Mouse (Mus musculus) limb, embryonic 11.5 days (tissue): ENCODE measurements around the gene Top2a. TPM values are rescaled to one million over a fixed set of nuclear protein-coding genes. Genes with fewer than 3 reads are reported as not detected.
A peak's percentile ranks its signal among the peaks of the same experiment; 100 is the strongest.

Experiments used
- ATAC-seq: fragments of 200-750 bp; cut with Nextera tagmentation; 2 replicates; pipeline ENCODE4 v1.8.0; 2017; ENCODE audit warnings: low read depth; ENCODE audit not compliant: insufficient number of reproducible peaks, low FRiP score, low TSS enrichment
- DNase-seq: peaks from one replicate; pipeline ENCODE4 v3.0.0-alpha.2; 2015; ENCODE audit warnings: low spot score
- H3K27ac ChIP-seq: fragments of 300-500 bp; sonication (generic); replicated peaks from 2 replicates; pipeline ENCODE4 v1.5.1; 2014; ENCODE audit warnings: low read depth, mild to moderate bottlenecking, low read length
- H3K27me3 ChIP-seq: fragments of 300-500 bp; sonication (generic); 2 replicates; pipeline ENCODE4 v1.6.1; 2014; ENCODE audit warnings: mild to moderate bottlenecking, low read length, mixed read lengths; ENCODE audit not compliant: control insufficient read depth, insufficient read depth
- H3K36me3 ChIP-seq: fragments of 300-500 bp; sonication (generic); 2 replicates; pipeline ENCODE4 v1.6.1; 2014; ENCODE audit warnings: mild to moderate bottlenecking, low read length, moderate library complexity, mixed read lengths; ENCODE audit not compliant: control insufficient read depth, insufficient read depth
- H3K4me1 ChIP-seq: fragments of 300-500 bp; sonication (generic); 2 replicates; pipeline ENCODE4 v1.6.1; 2014; ENCODE audit warnings: low read length, mixed read lengths; ENCODE audit not compliant: control insufficient read depth, insufficient read depth
- H3K4me2 ChIP-seq: fragments of 300-500 bp; sonication (generic); 2 replicates; pipeline ENCODE4 v1.6.1; 2014; ENCODE audit warnings: low read depth, mild to moderate bottlenecking, moderate library complexity; ENCODE audit not compliant: severe bottlenecking
- H3K4me3 ChIP-seq: fragments of 300-500 bp; sonication (generic); 2 replicates; pipeline ENCODE4 v1.5.1; 2014; ENCODE audit warnings: low read depth, low read length
- H3K9ac ChIP-seq: fragments of 300-500 bp; sonication (generic); 2 replicates; pipeline ENCODE4 v1.6.1; 2014; ENCODE audit warnings: mild to moderate bottlenecking, low read length
- H3K9me3 ChIP-seq: fragments of 300-500 bp; sonication (generic); 2 replicates; pipeline ENCODE4 v1.6.1; 2016; ENCODE audit warnings: low read length; ENCODE audit not compliant: control insufficient read depth
- WGBS: fragments of 180-500 bp; shearing (Covaris S2); extraction: QIAGEN DNeasy Blood & Tissue Kit; methylation state at CpG from one replicate; pipeline ENCODE4 v1.1.7; 2014; 5-methylcytosine and 5-hydroxymethylcytosine counted together
- polyA plus RNA-seq: library from polyadenylated mRNA; unstranded; fragments of >200 nt; fragmentation: Nextera tagmentation; extraction: Ambion mirVana; gene quantifications from 2 replicates; pipeline ENCODE4 v1.2.1, GENCODE M21; 2014

Gene Top2a
- polyA plus RNA-seq, 1 experiment from 2014 or later, result 422 TPM

DNA sequence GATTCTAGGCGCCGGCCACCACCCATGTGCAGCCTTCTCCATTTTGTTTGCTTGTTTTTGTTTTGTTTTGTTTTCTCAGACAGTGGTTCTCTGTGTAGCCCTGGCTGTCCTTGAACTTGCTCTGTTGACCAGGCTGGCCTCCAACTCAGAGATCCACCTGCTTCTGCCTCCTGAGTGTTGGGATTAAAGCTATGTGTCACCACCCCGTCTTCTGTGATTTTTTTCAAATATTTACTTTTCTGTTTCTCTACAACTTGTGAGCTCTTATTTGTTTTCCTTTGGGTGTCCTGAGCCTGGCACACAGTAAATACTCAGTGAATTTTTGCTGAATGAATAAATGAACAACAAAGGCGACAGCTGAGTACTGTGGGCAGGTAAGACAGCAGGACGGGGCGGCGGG lies 38.7 kb upstream of the Top2a start:
- no peak for ATAC-seq
- Histone ChIP-seq H3K4me1 (peaks cover 25% of the 10 kb centered on the region), H3K27ac (no peak overlapping the region; the same call in 1 of the 2 replicates), H3K27me3 (no peaks in the 10 kb centered on the region), H3K9me3 (no peaks in the 10 kb centered on the region), H3K36me3 (no peaks in the 10 kb centered on the region), H3K4me2 (no peak overlapping the region), H3K9ac (no peak overlapping the region), H3K4me3 (no peak overlapping the region)
- WGBS, result 85% methylated on average over 7 of the region's 7 CpGs
- DNase-seq, result no peak

DNA sequence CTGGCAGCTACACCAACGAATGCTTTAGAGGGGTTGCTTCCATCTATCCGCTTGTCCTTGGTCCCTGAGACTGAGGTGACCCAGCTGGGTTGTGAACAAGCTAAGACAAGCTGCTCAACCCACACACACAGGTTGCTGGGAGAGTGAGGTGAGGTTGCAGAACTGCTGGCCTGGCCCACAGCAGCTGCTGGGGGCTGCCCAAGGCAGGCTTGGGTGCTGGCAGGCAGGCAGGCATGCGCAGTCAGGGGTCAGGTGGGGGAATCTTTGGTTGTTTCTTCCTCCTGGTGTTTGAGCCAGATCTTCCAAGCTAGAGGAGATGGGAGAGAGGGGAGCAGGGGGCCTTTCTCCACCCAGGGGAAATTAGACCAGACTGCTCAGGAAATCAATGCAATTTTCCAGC lies 36.4 kb upstream of the Top2a start:
- Histone ChIP-seq H3K4me1 (peaks cover 30% of the 10 kb centered on the region), H3K9me3 (no peaks in the 10 kb centered on the region)

DNA sequence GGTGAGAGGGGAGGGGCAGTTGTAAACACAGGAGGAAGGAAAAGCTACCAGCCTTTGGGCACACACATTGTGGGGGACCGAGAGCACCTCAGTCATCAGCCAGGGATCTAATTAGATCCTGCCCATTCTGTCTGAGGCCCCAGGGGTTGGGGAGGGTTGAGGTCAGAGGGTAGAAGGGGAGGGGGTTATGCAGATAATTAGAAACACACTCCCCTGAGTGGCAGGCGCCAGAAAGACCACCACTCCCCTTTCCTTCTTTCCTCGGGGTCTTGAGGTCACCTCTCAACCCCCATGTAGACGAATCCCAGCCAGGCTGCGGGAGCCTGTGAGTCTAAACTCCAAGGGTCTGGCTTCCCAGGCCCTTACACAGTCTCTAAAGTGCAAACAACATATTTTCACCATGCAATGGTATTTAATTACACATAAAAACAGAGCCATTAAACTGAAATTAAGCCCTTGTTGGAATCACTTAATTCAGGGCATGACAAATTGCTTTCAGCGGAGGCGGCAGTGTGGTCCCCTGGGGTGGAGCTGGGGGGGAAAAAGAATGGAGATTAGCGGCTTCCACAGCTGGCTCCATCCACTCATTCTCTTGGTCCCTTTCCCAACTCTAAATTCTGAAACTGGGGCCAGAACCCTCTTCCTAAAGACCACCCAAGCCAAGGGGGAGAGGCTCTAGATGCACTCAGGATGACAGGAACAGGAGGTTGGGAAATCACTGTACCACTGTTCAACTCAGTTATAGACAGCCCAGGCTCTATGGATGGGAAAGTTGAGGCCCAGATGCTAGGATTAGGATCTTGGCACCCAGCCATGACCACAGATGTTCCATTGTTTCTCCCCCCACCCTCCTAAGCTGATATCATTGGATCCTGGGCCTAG lies 31.8 kb upstream of the Top2a start:
- H3K9ac ChIP-seq, result no peak overlapping the region
- H3K27me3 ChIP-seq, result no peaks in the 10 kb centered on the region
- no peaks in the 10 kb centered on the region for H3K9me3 ChIP-seq
- peak overlapping the region; percentile 76 for H3K27ac ChIP-seq
- no peak overlapping the region for H3K4me2 ChIP-seq
- peaks cover 22% of the 10 kb centered on the region for H3K4me1 ChIP-seq
- H3K4me3 ChIP-seq, result no peak overlapping the region
- peaks cover 12% of the 10 kb centered on the region for H3K36me3 ChIP-seq
- 4% methylated on average over 8 of the region's 8 CpGs for WGBS
- ATAC-seq, result peak; percentile 87
- DNase-seq, result peak; percentile 86

More for the DNA sequence above, 36.4 kb upstream of the Top2a start:
- H3K27ac ChIP-seq, result peak overlapping the region; percentile 58; the same call in 1 of the 2 replicates
- H3K4me2 ChIP-seq, result no peak overlapping the region
- H3K36me3 ChIP-seq, result no peaks in the 10 kb centered on the region
- 87% methylated on average over 3 of the region's 3 CpGs for WGBS
- ATAC-seq (no peak), DNase-seq (no peak)
- no peak overlapping the region for H3K9ac ChIP-seq
- no peaks in the 10 kb centered on the region for H3K27me3 ChIP-seq
- no peak overlapping the region for H3K4me3 ChIP-seq

DNA sequence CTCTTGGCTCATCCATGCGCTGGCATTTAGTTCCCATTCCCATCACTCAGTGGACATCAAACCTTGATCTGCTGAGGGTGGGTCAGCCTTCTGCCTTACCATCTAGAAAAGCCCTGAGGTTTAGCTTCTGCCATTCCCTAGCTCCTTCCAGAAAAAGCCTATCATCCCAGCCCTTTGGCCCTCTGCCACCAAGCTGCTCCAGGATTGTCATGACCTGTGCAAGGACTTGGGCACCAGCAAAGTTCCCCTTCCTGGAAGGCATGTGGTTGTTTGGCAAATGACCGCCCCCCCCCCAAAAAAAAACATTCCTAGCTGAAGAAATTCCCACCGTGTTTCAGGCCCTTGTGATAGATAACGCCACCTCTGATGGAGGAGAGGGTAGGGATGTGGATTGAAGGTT lies 31.2 kb upstream of the Top2a start:
- DNase-seq (no peak), ATAC-seq (0 out of 2 replicates have a peak, but pooled peaks have one; percentile 2)
- H3K27me3 ChIP-seq, result no peaks in the 10 kb centered on the region
- H3K36me3 ChIP-seq, result peaks cover 12% of the 10 kb centered on the region
- no peak overlapping the region for H3K9ac ChIP-seq
- peak overlapping the region; percentile 76 for H3K27ac ChIP-seq
- no peaks in the 10 kb centered on the region for H3K9me3 ChIP-seq
- H3K4me2 ChIP-seq, result no peak overlapping the region
- no peak overlapping the region for H3K4me3 ChIP-seq
- peaks cover 18% of the 10 kb centered on the region for H3K4me1 ChIP-seq
- 22% methylated on average over 4 of the region's 4 CpGs for WGBS

DNA sequence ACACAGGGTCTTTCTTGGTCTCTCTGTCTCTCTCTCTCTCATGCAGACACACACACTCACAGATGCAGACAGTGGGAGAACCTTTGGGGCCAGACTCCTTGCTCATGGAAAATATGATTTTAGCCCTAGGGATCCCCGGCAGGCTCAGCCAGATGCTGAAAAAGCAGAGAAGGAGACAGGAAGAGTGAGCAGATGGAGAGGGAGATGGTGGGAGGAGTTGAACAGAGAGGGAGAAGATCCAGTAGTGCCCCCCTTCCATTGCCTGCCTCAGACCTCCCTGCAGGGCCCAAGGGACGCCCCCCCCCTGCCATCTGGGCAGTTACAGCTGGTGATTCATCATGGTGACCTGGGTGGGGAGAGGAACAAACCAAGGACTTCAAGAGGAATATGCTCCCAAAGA lies 23.7 kb upstream of the Top2a start:
- H3K4me1 ChIP-seq, result peaks cover 45% of the 10 kb centered on the region
- WGBS, result 50% methylated on average over 2 of the region's 2 CpGs
- DNase-seq, result no peak

DNA sequence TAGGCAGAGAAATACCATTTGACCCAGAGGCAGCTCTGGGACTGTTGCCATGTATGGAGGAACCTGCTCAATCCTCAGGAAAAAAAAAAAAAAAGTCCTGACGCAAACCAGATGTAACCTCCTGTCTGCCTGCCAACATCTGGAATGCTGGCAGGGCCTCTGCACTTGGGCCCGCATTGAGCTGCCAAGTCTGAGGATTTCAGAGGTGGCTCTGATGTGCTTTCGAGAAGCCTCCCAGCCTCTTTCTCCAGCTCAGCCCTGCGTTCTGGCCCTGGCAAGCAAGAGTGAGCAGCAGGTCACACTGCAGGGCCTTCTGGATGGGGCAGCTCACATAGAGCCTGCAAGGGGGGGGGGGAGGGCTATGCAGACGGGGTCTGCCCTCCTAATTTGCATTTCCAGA lies 23.1 kb upstream of the Top2a start:
- Histone ChIP-seq H3K27ac (peak overlapping the region; percentile 81), H3K36me3 (peaks cover 30% of the 10 kb centered on the region), H3K9me3 (no peaks in the 10 kb centered on the region), H3K9ac (peak overlapping the region; percentile 12; the same call in 1 of the 2 replicates), H3K27me3 (no peaks in the 10 kb centered on the region), H3K4me1 (peaks cover 48% of the 10 kb centered on the region), H3K4me3 (no peak overlapping the region), H3K4me2 (peak overlapping the region; percentile 50; the same call in 1 of the 2 replicates)
- 18% methylated on average over 5 of the region's 5 CpGs for WGBS
- 0 out of 2 replicates have a peak, but pooled peaks have one; percentile 22 for ATAC-seq
- DNase-seq, result peak; percentile 62

More for the DNA sequence above, 23.7 kb upstream of the Top2a start:
- Histone ChIP-seq H3K27me3 (no peaks in the 10 kb centered on the region), H3K36me3 (peaks cover 31% of the 10 kb centered on the region), H3K9ac (peak overlapping the region; percentile 12; the same call in 1 of the 2 replicates), H3K4me3 (no peak overlapping the region), H3K27ac (peak overlapping the region; percentile 81), H3K4me2 (peak overlapping the region; percentile 50; the same call in 1 of the 2 replicates), H3K9me3 (no peaks in the 10 kb centered on the region)
- 0 out of 2 replicates have a peak, but pooled peaks have one; percentile 8 for ATAC-seq

DNA sequence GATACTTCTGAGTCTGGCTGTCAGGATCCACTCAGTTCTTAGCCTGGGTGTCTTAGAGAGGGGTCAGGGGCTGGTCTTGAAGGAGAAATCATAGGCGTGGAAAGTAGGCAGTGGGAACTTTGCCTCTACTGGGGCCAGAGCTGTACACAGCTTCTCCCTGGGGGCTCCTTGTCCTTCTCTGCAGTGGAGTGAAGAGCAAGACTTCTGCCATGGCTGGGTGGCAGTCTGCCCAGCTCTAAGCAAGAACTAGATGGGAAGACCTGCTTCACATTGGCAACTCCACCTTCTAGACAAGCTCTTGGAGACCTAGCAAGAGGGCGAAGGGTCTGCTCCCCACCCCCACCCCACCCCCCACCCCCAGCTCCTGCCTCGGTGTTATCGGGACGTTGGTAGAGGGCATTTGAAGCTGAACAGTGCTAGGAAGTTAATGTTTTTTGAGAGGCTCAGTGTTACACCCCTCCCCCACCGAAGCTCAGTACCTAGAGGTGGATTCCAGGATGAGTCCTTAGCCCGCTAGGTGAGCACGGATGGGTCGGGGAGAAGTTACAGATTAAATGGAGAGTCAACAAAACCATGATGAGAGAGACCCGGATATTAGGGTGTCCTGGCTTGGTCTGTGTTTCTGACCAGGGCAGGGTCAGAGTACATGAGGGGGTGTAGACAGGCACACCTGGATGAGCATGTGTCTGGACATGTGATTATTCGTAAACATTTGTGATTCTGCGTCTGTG lies 21.3 kb upstream of the Top2a start:
- peak overlapping the region; percentile 50 for H3K4me2 ChIP-seq
- H3K9ac ChIP-seq, result no peak overlapping the region
- H3K4me3 ChIP-seq, result peak overlapping the region; percentile 29
- ATAC-seq (no peak), DNase-seq (no peak)
- H3K27me3 ChIP-seq, result no peaks in the 10 kb centered on the region
- H3K4me1 ChIP-seq, result peaks cover 51% of the 10 kb centered on the region
- WGBS, result 71% methylated on average over 12 of the region's 12 CpGs
- no peaks in the 10 kb centered on the region for H3K9me3 ChIP-seq
- 0 out of 2 replicates have a peak overlapping the region, but pooled peaks have one; percentile 0 for H3K27ac ChIP-seq
- peaks cover 20% of the 10 kb centered on the region for H3K36me3 ChIP-seq

DNA sequence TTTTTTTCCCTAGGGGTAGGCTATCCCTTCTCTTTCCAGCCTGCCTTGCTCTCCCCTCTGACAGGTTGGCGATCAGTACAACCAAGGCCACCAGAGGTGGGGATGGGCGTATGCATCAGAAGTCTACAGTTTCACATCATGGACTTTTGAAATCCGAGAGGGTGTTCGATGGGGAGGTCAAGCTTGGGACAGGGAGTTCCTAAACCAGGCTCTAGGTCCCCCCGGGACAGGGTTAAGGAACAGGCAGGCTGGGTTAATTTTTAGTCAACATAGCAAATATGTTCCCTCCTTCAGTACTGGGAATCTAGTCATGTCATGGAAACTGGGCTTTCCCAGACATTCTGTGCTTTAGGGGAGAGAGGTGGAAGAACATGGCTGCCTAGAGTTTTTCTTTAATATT lies 20.3 kb upstream of the Top2a start:
- H3K4me2 ChIP-seq, result peak overlapping the region; percentile 50
- peaks cover 12% of the 10 kb centered on the region for H3K36me3 ChIP-seq
- H3K27me3 ChIP-seq, result no peaks in the 10 kb centered on the region
- 0 out of 2 replicates have a peak overlapping the region, but pooled peaks have one; percentile 36 for H3K27ac ChIP-seq
- DNase-seq, result no peak
- no peak for ATAC-seq
- 50% methylated on average over 5 of the region's 5 CpGs for WGBS
- H3K9me3 ChIP-seq, result no peaks in the 10 kb centered on the region
- peak overlapping the region; percentile 29 for H3K4me3 ChIP-seq
- no peak overlapping the region; the same call in 1 of the 2 replicates for H3K9ac ChIP-seq
- peaks cover 51% of the 10 kb centered on the region for H3K4me1 ChIP-seq
